Mouse (Mus musculus): Measurements from ENCODE around the gene Card10. TPM values are rescaled to one million over a fixed set of nuclear protein-coding genes. Genes with fewer than 3 reads are reported as not detected.
A peak's percentile ranks its signal among the peaks of the same experiment; 100 is the strongest.

The Card10 gene
- polyA plus RNA-seq, 1 experiment from 2014 or later: 3.4 TPM

DNA sequence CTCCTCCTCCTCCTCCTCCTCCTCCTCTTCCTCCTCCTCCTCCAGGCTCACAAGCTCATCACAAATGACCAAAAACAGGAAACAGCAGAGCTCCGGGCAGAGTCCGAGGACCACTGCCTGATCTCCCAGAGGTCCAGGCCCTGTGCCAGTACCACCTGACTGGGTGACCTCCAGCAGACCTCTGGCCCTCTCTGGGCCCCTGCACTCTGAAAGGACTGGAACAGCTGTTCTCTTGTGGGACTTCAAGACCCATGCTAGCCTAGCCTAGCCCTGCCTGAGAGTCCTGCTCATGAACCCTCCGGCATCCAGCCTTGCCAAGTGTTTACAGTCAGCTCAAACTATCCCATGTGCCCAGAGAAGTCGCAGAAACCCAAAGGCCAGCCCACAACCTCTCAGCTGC, 12.4 kb downstream of the Card10 start:
- no peak for ATAC-seq (ENCODE audit: low FRiP score, low read depth)
- H3K27ac ChIP-seq: no peak overlapping the region

GRCm38 (mm10) chr15:78789721-78790323, 13.0 kb downstream of the Card10 start:
- Histone ChIP-seq H3K4me2 (replicated peaks) (no peak overlapping the region), H3K36me3 (no peaks in the 10 kb centered on the region), H3K4me3 (no peak overlapping the region), H3K4me1 (peaks cover 14% of the 10 kb centered on the region), H3K9me3 (no peaks in the 10 kb centered on the region), H3K9ac (no peak overlapping the region), H3K27ac (no peak overlapping the region), H3K27me3 (replicated peaks) (no peaks in the 10 kb centered on the region)
- WGBS: 89% methylated on average over 13 of the region's 13 CpGs
- ATAC-seq (ENCODE audit: low FRiP score, low read depth): no peak

More for the DNA sequence above, 12.4 kb downstream of the Card10 start:
- Histone ChIP-seq H3K4me1 (peaks cover 12% of the 10 kb centered on the region), H3K4me3 (no peak overlapping the region), H3K36me3 (no peaks in the 10 kb centered on the region), H3K9me3 (no peaks in the 10 kb centered on the region), H3K4me2 (replicated peaks) (no peak overlapping the region), H3K9ac (no peak overlapping the region), H3K27me3 (replicated peaks) (no peaks in the 10 kb centered on the region)
- 62% methylated on average over 4 of the region's 4 CpGs for WGBS

DNA sequence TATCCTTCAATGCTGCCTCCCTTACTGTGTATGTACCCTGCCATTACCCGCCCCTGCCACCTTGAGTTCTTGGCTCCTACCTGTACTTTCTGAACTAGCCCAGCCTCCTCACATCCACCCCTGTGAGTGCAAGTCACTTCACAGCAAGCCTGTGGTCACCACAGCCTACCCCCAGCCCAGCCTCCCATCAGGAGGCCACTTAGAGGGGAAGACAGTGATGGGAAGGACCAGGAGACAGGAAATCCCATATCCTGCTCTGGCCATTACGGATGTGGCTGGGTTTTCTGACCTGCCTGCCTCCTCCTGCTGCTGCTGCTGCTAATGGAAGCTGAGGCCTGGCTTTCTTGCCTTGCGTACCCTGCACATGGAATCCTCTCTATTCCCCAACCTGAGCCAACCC, 14.8 kb downstream of the Card10 start:
- Histone ChIP-seq H3K9me3 (no peaks in the 10 kb centered on the region), H3K4me2 (replicated peaks) (no peak overlapping the region), H3K27ac (no peak overlapping the region), H3K27me3 (replicated peaks) (no peaks in the 10 kb centered on the region), H3K4me1 (peaks cover 14% of the 10 kb centered on the region), H3K4me3 (no peak overlapping the region), H3K9ac (no peak overlapping the region), H3K36me3 (no peaks in the 10 kb centered on the region)
- no peak for ATAC-seq (ENCODE audit: low FRiP score, low read depth)
- 82% methylated on average over 3 of the region's 3 CpGs for WGBS

DNA sequence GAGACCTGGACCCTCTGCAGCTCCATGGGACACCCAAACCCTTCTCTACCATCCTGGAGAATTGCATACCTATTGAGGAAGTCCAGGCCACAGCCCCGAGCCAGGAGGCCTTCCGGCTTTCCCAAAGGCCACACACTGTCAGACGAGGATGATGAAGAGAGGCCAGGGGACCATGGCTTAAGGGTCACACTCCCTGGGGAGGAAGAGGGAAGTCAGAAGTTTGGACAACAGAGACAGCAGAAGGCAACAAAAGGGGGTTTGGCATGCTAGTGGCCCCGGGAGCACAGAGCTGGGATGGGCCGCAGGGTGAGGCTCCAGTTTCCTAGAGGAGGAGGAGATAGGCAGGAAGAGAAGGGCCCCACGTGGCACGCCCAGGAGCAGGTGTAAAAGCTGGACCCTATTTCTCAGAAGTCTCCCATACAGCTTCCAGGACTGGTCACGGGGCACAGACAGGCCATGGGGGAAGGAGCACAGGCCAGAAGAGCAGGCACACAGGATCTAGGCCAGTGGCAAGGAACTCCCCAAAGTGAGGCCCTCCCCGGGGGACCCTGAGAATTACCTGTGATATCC, 15.5 kb downstream of the Card10 start:
- no peaks in the 10 kb centered on the region for H3K27me3 ChIP-seq (replicated peaks)
- H3K27ac ChIP-seq: no peak overlapping the region
- H3K36me3 ChIP-seq: no peaks in the 10 kb centered on the region
- 59% methylated on average over 9 of the region's 9 CpGs for WGBS
- H3K9ac ChIP-seq: no peak overlapping the region
- no peak for ATAC-seq (ENCODE audit: low FRiP score, low read depth)
- no peaks in the 10 kb centered on the region for H3K9me3 ChIP-seq
- no peak overlapping the region for H3K4me3 ChIP-seq
- H3K4me2 ChIP-seq (replicated peaks): no peak overlapping the region
- peaks cover 14% of the 10 kb centered on the region for H3K4me1 ChIP-seq

DNA sequence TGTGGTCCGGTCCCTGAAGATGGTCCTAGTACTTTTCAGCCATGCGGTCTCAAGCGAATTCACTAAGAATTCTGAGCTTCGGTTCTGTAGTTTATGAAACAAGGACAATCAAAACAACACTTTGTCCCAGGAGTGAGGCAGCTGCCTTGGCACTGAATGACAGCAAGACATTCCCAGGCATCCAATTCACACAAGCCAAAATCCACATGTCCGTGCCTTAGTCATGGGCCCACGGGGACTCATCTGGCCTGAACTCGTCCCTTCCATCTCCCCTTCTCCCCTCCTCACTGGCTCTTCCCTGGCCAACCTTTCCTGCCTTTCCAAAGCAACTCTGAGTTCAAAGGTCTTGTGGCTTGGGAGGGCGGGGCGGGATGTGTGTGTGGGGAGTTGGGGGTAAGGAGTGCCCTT, 16.4 kb downstream of the Card10 start:
- Histone ChIP-seq H3K4me3 (no peak overlapping the region), H3K9ac (no peak overlapping the region), H3K27me3 (replicated peaks) (no peaks in the 10 kb centered on the region; the same call in 1 of the 2 replicates), H3K9me3 (no peaks in the 10 kb centered on the region), H3K4me1 (peaks cover 14% of the 10 kb centered on the region), H3K4me2 (replicated peaks) (no peak overlapping the region), H3K27ac (no peak overlapping the region), H3K36me3 (no peaks in the 10 kb centered on the region)
- no peak for ATAC-seq (ENCODE audit: low FRiP score, low read depth)
- 75% methylated on average over 9 of the region's 9 CpGs for WGBS

DNA sequence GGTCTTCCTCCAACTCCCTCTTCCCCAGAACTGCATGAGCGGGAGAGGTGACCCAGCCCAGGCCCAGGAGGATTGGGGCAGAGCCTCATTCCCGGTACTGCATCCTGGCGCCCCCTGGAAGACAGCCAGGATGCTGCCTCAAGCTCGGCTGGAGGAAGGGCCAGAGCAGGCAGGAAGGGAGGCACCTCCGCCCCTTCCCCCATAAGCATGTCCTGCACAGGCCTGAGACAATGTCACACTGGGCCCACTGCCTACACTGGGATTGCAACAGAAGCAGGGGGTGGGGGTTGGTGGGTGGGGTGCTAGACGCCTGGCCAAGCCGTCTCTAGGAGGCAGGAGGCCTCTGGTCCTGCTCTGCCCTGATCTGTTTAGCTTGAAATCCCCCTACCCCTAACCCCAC, 16.9 kb downstream of the Card10 start:
- no peaks in the 10 kb centered on the region for H3K9me3 ChIP-seq
- WGBS: 19% methylated on average over 6 of the region's 7 CpGs
- no peak overlapping the region for H3K4me3 ChIP-seq
- H3K4me2 ChIP-seq (replicated peaks): no peak overlapping the region
- H3K27ac ChIP-seq: no peak overlapping the region
- 0 out of 2 replicates have a peak overlapping the region, but pooled peaks have one; percentile 13 for H3K9ac ChIP-seq
- ATAC-seq (ENCODE audit: low FRiP score, low read depth): no peak
- H3K27me3 ChIP-seq (replicated peaks): no peaks in the 10 kb centered on the region; the same call in 1 of the 2 replicates
- no peaks in the 10 kb centered on the region for H3K36me3 ChIP-seq
- peaks cover 14% of the 10 kb centered on the region for H3K4me1 ChIP-seq

DNA sequence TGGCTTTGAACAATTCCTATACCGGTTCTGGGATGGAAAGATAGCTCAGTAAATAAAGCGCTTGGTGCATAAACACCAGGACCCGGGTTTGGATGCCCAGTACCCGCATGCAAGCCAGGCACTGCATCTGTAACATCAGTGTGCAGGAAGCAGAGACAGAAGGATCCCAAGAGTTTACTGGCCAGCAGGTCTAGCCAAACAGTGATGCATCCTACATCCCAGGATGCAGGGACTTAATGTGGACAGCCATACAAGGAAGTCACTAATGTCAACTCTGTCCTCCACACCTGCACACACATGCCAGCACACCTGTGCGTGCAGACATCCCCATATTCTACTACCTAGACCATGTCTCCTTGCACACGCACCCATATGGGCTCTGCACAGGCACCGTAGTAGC, 17.6 kb downstream of the Card10 start:
- H3K27me3 ChIP-seq (replicated peaks): no peaks in the 10 kb centered on the region; the same call in 1 of the 2 replicates
- 96% methylated on average over 7 of the region's 7 CpGs for WGBS
- ATAC-seq (ENCODE audit: low FRiP score, low read depth): no peak
- H3K27ac ChIP-seq: no peak overlapping the region
- no peak overlapping the region for H3K9ac ChIP-seq
- H3K36me3 ChIP-seq: no peaks in the 10 kb centered on the region
- no peak overlapping the region for H3K4me3 ChIP-seq
- H3K4me2 ChIP-seq (replicated peaks): no peak overlapping the region
- H3K4me1 ChIP-seq: peaks cover 9% of the 10 kb centered on the region
- no peaks in the 10 kb centered on the region for H3K9me3 ChIP-seq

- Histone ChIP-seq H3K4me3 (no peak overlapping the region), H3K9ac (no peak overlapping the region), H3K27me3 (replicated peaks) (no peaks in the 10 kb centered on the region; the same call in 1 of the 2 replicates), H3K27ac (no peak overlapping the region), H3K36me3 (no peaks in the 10 kb centered on the region), H3K4me2 (replicated peaks) (no peak overlapping the region), H3K9me3 (no peaks in the 10 kb centered on the region), H3K4me1 (peaks cover 9% of the 10 kb centered on the region)
- WGBS: 73% methylated on average over 5 of the region's 5 CpGs
- no peak for ATAC-seq (ENCODE audit: low FRiP score, low read depth)
Measured at GRCm38 (mm10) chr15:78784520-78784919, 18.3 kb downstream of the Card10 start.

- no peak for ATAC-seq (ENCODE audit: low FRiP score, low read depth)
- Histone ChIP-seq H3K9ac (no peak overlapping the region), H3K27me3 (replicated peaks) (no peaks in the 10 kb centered on the region; the same call in 1 of the 2 replicates), H3K27ac (no peak overlapping the region), H3K4me1 (peaks cover 23% of the 10 kb centered on the region), H3K4me3 (no peak overlapping the region), H3K36me3 (no peaks in the 10 kb centered on the region), H3K9me3 (no peaks in the 10 kb centered on the region), H3K4me2 (replicated peaks) (no peak overlapping the region)
- WGBS: 72% methylated on average over 14 of the region's 14 CpGs
Measured at GRCm38 (mm10) chr15:78782348-78783103, 20.3 kb downstream of the Card10 start.

DNA sequence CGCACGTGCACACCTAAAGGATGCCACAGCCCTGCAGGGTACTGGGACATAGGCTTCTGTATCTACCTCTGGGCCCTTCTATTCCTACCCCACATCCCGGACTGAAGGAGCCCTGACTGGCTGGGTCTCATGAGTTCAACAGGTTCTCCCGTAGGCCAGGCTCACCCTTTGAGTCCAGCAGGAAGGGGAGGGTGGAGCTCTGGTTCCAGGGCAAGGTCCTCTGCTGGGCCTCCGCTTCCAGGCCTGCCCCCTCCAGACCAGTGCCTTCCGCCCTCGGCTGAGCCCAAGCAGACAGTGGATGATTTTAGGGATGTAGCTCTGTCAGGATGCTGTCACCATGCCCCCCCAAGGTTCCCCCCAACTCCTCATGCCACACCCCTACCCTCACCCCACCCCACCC, 21.9 kb downstream of the Card10 start:
- peaks cover 21% of the 10 kb centered on the region for H3K4me1 ChIP-seq
- H3K4me2 ChIP-seq (replicated peaks): no peak overlapping the region
- no peak for ATAC-seq (ENCODE audit: low FRiP score, low read depth)
- no peak overlapping the region for H3K27ac ChIP-seq
- no peak overlapping the region for H3K9ac ChIP-seq
- H3K4me3 ChIP-seq: no peak overlapping the region
- 85% methylated on average over 7 of the region's 7 CpGs for WGBS
- no peaks in the 10 kb centered on the region for H3K36me3 ChIP-seq
- H3K27me3 ChIP-seq (replicated peaks): no peaks in the 10 kb centered on the region; the same call in 1 of the 2 replicates
- H3K9me3 ChIP-seq: no peaks in the 10 kb centered on the region

DNA sequence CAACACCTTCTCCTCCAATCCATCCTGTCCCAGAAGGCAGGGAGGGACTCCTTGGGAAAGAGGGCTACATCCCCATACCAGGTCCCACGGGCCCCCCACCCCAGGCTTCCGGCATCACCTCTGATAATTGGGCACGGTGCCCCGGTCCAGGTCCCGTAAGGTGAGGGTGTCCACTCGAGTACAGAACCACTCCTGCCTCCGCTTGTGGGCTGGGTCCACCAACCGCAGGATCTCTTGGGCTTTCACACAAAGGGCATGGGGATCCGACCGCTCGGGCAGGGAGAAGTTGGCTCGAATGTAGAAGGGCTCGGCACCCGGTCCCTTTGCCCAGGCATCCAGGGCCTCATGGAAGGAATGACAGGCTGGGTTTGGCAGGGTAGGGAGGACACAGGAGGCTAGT, 22.5 kb downstream of the Card10 start:
- WGBS: 95% methylated on average over 14 of the region's 14 CpGs
- Histone ChIP-seq H3K9me3 (no peaks in the 10 kb centered on the region), H3K27ac (no peak overlapping the region), H3K4me2 (replicated peaks) (no peak overlapping the region), H3K27me3 (replicated peaks) (no peaks in the 10 kb centered on the region; the same call in 1 of the 2 replicates), H3K4me3 (no peak overlapping the region), H3K4me1 (peaks cover 15% of the 10 kb centered on the region), H3K9ac (no peak overlapping the region), H3K36me3 (no peaks in the 10 kb centered on the region)
- ATAC-seq (ENCODE audit: low FRiP score, low read depth): no peak

GRCm38 (mm10) chr15:78779690-78780089, 23.2 kb downstream of the Card10 start:
- H3K36me3 ChIP-seq: no peaks in the 10 kb centered on the region
- peaks cover 15% of the 10 kb centered on the region for H3K4me1 ChIP-seq
- H3K27ac ChIP-seq: no peak overlapping the region
- no peak overlapping the region for H3K4me2 ChIP-seq (replicated peaks)
- no peaks in the 10 kb centered on the region; the same call in 1 of the 2 replicates for H3K27me3 ChIP-seq (replicated peaks)
- H3K9ac ChIP-seq: no peak overlapping the region
- ATAC-seq (ENCODE audit: low FRiP score, low read depth): no peak
- no peaks in the 10 kb centered on the region for H3K9me3 ChIP-seq
- 89% methylated on average over 5 of the region's 5 CpGs for WGBS
- no peak overlapping the region for H3K4me3 ChIP-seq

Data from neural tube, embryonic 12.5 days (tissue).